Mouse (Mus musculus) kidney, adult 8-10 months (tissue): ENCODE measurements at regions not wholly inside any gene's neighbourhood (a gene's known extent, or its start where the extent isn't known, plus 50 kb on each side); places are given as distances from the start of the nearest gene placed in this dataset.

Source experiments
- DNase-seq, 2 experiments: peaks; one replicate each; pipeline ENCODE4 v3.0.0; 2022

GRCm38 (mm10) chr8:115423682-115424081 lies 283.9 kb downstream of the Maf start:
- DNase-seq: no peak

- DNase-seq: no peak
Observed at GRCm38 (mm10) chr8:115423056-115423455, 284.5 kb downstream of the Maf start.

GRCm38 (mm10) chr8:115420536-115420935 lies 287.1 kb downstream of the Maf start:
- no peak for DNase-seq

GRCm38 (mm10) chr8:115420131-115420530 lies 287.5 kb downstream of the Maf start:
- DNase-seq: no peak

GRCm38 (mm10) chr8:115418056-115418455 lies 289.5 kb downstream of the Maf start:
- no peak for DNase-seq

GRCm38 (mm10) chr8:115414061-115414473 lies 293.5 kb downstream of the Maf start:
- no peak for DNase-seq

GRCm38 (mm10) chr8:115411756-115412155 lies 295.8 kb downstream of the Maf start:
- DNase-seq: no peak

GRCm38 (mm10) chr8:115411061-115411460 lies 296.5 kb downstream of the Maf start:
- no peak for DNase-seq

GRCm38 (mm10) chr8:115410191-115410590 lies 297.4 kb downstream of the Maf start:
- DNase-seq: no peak

- DNase-seq: no peak
Observed at GRCm38 (mm10) chr8:115407535-115407934, 300.1 kb downstream of the Maf start.

- DNase-seq: no peak
Observed at GRCm38 (mm10) chr8:115403601-115404000, 304.0 kb downstream of the Maf start.

GRCm38 (mm10) chr8:115402471-115403197 lies 305.0 kb downstream of the Maf start:
- peak in 1 of 2 experiments; percentile 29 for DNase-seq
